Mouse (Mus musculus) ovary, adult 2 months (tissue): ENCODE data around the gene Wnt16. TPM values are rescaled to one million over a fixed set of nuclear protein-coding genes. Genes with fewer than 3 reads are reported as not detected.

Source experiments
- polyA plus RNA-seq: library from polyadenylated mRNA; depleted of rRNA; stranded (reverse); fragments of >200 nt; gene quantifications from 2 replicates; pipeline ENCODE4 v1.2.3, GENCODE M21; 2012; rRNA removed

Wnt16 gene
- 23.4 and 28.2 TPM in 2 replicates for polyA plus RNA-seq

DNA sequence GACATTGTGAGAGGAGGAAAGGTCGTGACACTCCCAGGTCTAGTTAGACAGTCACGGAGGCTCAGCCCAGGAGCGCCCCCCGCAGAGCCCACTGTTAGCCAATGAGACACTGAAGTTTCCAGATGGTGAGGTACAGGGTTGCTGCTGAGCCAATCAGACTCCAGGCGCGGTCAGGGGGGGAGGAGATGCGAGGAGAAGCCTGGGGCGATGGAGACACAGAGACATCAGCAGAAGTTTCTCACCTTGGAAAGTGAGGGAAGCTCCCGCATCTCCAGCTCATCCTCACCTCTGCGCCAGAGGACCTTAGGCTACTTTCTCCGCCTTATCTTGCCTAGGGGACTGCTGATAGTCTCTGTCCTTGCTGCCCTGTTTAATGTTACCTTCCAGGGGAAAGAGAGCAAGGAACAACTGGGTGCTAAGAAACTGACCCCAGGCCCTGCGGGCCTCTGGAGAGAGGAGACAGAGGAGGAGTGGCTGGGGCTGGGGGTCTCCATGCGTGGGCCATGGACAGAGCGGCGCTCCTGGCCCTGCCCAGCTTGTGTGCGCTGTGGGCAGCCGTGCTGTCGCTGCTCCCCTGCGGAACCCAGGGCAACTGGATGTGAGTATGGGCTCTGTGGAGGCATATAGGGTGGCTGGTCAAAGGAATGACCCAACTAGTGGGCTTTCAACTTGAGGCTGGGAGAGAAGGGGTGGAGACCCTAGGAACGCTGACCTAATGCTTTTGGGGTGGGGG lies at the start of gene Wnt16:
TSS of gene Wnt16 (plus strand) at position 224 of the 733 bp plus-strand sequence.

Other genes with a start within 250 kb of the Wnt16 start
- 3.2 and 3.6 TPM in 2 replicates for gene Fam3c, start 68.0 kb downstream of the Wnt16 start, polyA plus RNA-seq